Mouse (Mus musculus) intestine, embryonic 14.5 days (tissue): Measurements from ENCODE around the gene Mindy1. TPM values are rescaled to one million over a fixed set of nuclear protein-coding genes. Genes with fewer than 3 reads are reported as not detected.
"Not testable (repeated sequence)": the region's sequence is repeated elsewhere in the genome, so short reads cannot be mapped to it uniquely, and the experiment has no call there.

Experiments
- ATAC-seq: fragments of 200-750 bp; cut with Nextera tagmentation; replicated peaks from 2 replicates; pipeline ENCODE4 v1.8.0; 2017; ENCODE audit warnings: low read depth, moderate number of reproducible peaks, moderate TSS enrichment, moderate library complexity; ENCODE audit not compliant: low FRiP score, low TSS enrichment
- DNase-seq: peaks from one replicate; pipeline ENCODE4 v3.0.0-alpha.2; 2018; ENCODE audit warnings: low spot score
- H3K27ac ChIP-seq: fragments of 300-500 bp; sonication (generic); 2 replicates; pipeline ENCODE4 v1.5.1; 2014; ENCODE audit warnings: low read depth, mild to moderate bottlenecking, control low read depth
- H3K27me3 ChIP-seq: fragments of 300-500 bp; sonication (generic); replicated peaks from 2 replicates; pipeline ENCODE4 v1.6.1; 2014; ENCODE audit warnings: low read length, control low read depth; ENCODE audit not compliant: control insufficient read depth, insufficient read depth
- H3K36me3 ChIP-seq: fragments of 300-500 bp; sonication (generic); 2 replicates; pipeline ENCODE4 v1.6.1; 2014; ENCODE audit warnings: low read length, control low read depth; ENCODE audit not compliant: control insufficient read depth, insufficient read depth
- H3K4me1 ChIP-seq: fragments of 300-500 bp; sonication (generic); replicated peaks from 2 replicates; pipeline ENCODE4 v1.6.1; 2014; ENCODE audit warnings: low read length, control low read depth, mixed read lengths; ENCODE audit not compliant: control insufficient read depth, insufficient read depth
- H3K4me2 ChIP-seq: fragments of 300-500 bp; sonication (generic); 2 replicates; pipeline ENCODE4 v1.6.1; 2014; ENCODE audit warnings: low read length
- H3K4me3 ChIP-seq: fragments of 300-500 bp; sonication (generic); 2 replicates; pipeline ENCODE4 v1.5.1; 2014; ENCODE audit warnings: low read depth, low read length, control low read depth, mixed read lengths
- H3K9ac ChIP-seq: fragments of 300-500 bp; sonication (generic); 2 replicates; pipeline ENCODE4 v1.6.1; 2014; ENCODE audit warnings: mild to moderate bottlenecking, low read length
- H3K9me3 ChIP-seq: fragments of 300-500 bp; sonication (generic); 2 replicates; pipeline ENCODE4 v1.6.1; 2016; ENCODE audit warnings: low read length, control low read depth; ENCODE audit not compliant: control insufficient read depth
- WGBS: fragments of 180-500 bp; shearing (Covaris S2); extraction: QIAGEN DNeasy Blood & Tissue Kit; methylation state at CpG from one replicate; pipeline ENCODE4 v1.1.7; 2014; 5-methylcytosine and 5-hydroxymethylcytosine counted together
- polyA plus RNA-seq: library from polyadenylated mRNA; unstranded; fragments of >200 nt; fragmentation: Nextera tagmentation; extraction: Ambion mirVana; gene quantifications from 2 replicates; pipeline ENCODE4 v1.2.1, GENCODE M21; 2014

Gene Mindy1
- polyA plus RNA-seq, 1 experiment from 2014 or later: 38.5 TPM

DNA sequence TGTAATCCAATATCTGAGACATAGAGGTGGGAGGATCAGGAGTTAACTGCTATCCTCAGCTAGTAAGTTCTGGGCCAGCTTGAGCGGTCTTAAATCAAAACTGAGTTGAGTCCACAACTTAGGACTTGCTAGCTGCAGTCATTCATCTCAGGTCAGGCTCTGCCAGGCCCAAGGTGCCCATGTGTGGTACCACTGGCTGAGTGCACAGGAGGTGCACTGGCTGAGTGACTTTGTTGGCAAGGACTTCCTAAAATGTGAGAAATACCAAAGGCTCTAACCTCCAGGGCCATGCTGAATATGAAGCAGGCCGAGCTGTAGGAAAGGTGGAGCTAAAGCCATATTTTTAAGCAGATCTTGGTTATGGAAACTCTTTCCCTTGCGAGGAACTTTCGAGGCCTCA is 56.2 kb downstream of the Mindy1 start:
- H3K9ac ChIP-seq: no peak overlapping the region
- H3K27ac ChIP-seq: no peak overlapping the region
- H3K4me3 ChIP-seq: no peak overlapping the region
- H3K9me3 ChIP-seq: no peaks in the 10 kb centered on the region
- ATAC-seq (no peak), DNase-seq (no peak)
- peaks cover 100% of the 10 kb centered on the region for H3K36me3 ChIP-seq
- H3K4me1 ChIP-seq: no peaks in the 10 kb centered on the region
- H3K4me2 ChIP-seq: no peak overlapping the region
- WGBS: 97% methylated on average over 4 of the region's 4 CpGs
- H3K27me3 ChIP-seq: no peaks in the 10 kb centered on the region

GRCm38 (mm10) chr3:95338251-95338650 is 57.1 kb downstream of the Mindy1 start:
- H3K9me3 ChIP-seq: no peaks in the 10 kb centered on the region
- H3K27me3 ChIP-seq: no peaks in the 10 kb centered on the region
- ATAC-seq: no peak
- no peaks in the 10 kb centered on the region for H3K4me1 ChIP-seq
- no peak overlapping the region for H3K27ac ChIP-seq
- DNase-seq: no peak
- no peak overlapping the region for H3K9ac ChIP-seq
- no peak overlapping the region for H3K4me3 ChIP-seq
- WGBS: 96% methylated on average over 4 of the region's 4 CpGs
- H3K36me3 ChIP-seq: peaks cover 100% of the 10 kb centered on the region
- no peak overlapping the region for H3K4me2 ChIP-seq

GRCm38 (mm10) chr3:95343356-95344000 is 62.3 kb downstream of the Mindy1 start:
- 92% methylated on average over 9 of the region's 9 CpGs for WGBS

More at GRCm38 (mm10) chr3:95343356-95344000, 62.3 kb downstream of the Mindy1 start:
- peaks cover 91% of the 10 kb centered on the region for H3K36me3 ChIP-seq
- peak; percentile 23 for DNase-seq
- H3K4me1 ChIP-seq, H3K27ac ChIP-seq, H3K9me3 ChIP-seq, H3K4me2 ChIP-seq, H3K4me3 ChIP-seq, ATAC-seq, H3K27me3 ChIP-seq, H3K9ac ChIP-seq: not testable (repeated sequence)

Other genes starting within 250 kb of the Mindy1 start
- 237 and 260 TPM in 2 replicates for gene Psmd4, start 238.7 kb upstream of the Mindy1 start, polyA plus RNA-seq
- gene Pip5k1a, start 174.4 kb upstream of the Mindy1 start, polyA plus RNA-seq: 12.5 and 16.0 TPM in 2 replicates
- 143 and 149 TPM in 2 replicates for gene Vps72, start 170.3 kb upstream of the Mindy1 start, polyA plus RNA-seq
- 0.91 and 1.7 TPM in 2 replicates for gene Tmod4, start 156.9 kb upstream of the Mindy1 start, polyA plus RNA-seq
- gene Scnm1, start 147.3 kb upstream of the Mindy1 start, polyA plus RNA-seq: 70.3 and 72.9 TPM in 2 replicates
- 8.0 and 10.1 TPM in 2 replicates for gene Lysmd1, start 147.3 kb upstream of the Mindy1 start, polyA plus RNA-seq
- 3.2 TPM in 2 replicates for gene Tnfaip8l2, start 139.0 kb upstream of the Mindy1 start, polyA plus RNA-seq
- gene Sema6c, start 120.9 kb upstream of the Mindy1 start, polyA plus RNA-seq: 4.8 and 5.3 TPM in 2 replicates
- gene Gabpb2, start 63.4 kb upstream of the Mindy1 start, polyA plus RNA-seq: 10.8 and 10.9 TPM in 2 replicates
- 92.6 and 98.7 TPM in 2 replicates for gene Cdc42se1, start 52.6 kb upstream of the Mindy1 start, polyA plus RNA-seq
- 38.5 and 38.9 TPM in 2 replicates for gene Mllt11, start 49.2 kb upstream of the Mindy1 start, polyA plus RNA-seq
- 0.26 and 0.40 TPM in 2 replicates for gene Gm128, start 39.7 kb upstream of the Mindy1 start, polyA plus RNA-seq
- 1.0 and 1.7 TPM in 2 replicates for gene Bnipl, start 30.2 kb upstream of the Mindy1 start, polyA plus RNA-seq
- gene Prune1, start 731 bp downstream of the Mindy1 start, polyA plus RNA-seq: 16.5 and 20.6 TPM in 2 replicates
- 1.5 and 1.6 TPM in 2 replicates for gene Anxa9, start 25.8 kb downstream of the Mindy1 start, polyA plus RNA-seq
- 130 and 143 TPM in 2 replicates for gene Cers2, start 33.4 kb downstream of the Mindy1 start, polyA plus RNA-seq
- 45.2 and 51.3 TPM in 2 replicates for gene Setdb1, start 75.9 kb downstream of the Mindy1 start, polyA plus RNA-seq
- not detected in 2 replicates for gene 4930558C23Rik, start 121.5 kb downstream of the Mindy1 start, polyA plus RNA-seq
- gene Arnt, start 153.0 kb downstream of the Mindy1 start, polyA plus RNA-seq: 31.0 and 37.1 TPM in 2 replicates
- gene Ctsk, start 217.9 kb downstream of the Mindy1 start, polyA plus RNA-seq: 8.1 and 9.3 TPM in 2 replicates
- 22.4 and 26.6 TPM in 2 replicates for gene Ctss, start 245.4 kb downstream of the Mindy1 start, polyA plus RNA-seq